Mouse (Mus musculus): ENCODE results near the gene Ces1f. TPM values are rescaled to one million over a fixed set of nuclear protein-coding genes. Genes with fewer than 3 reads are reported as not detected.

The Ces1f gene
- total RNA-seq (2014; fragmentation: Nextera tagmentation) (not detected in 2 replicates), total RNA-seq (2017) (not detected in 2 replicates), polyA plus RNA-seq (2012) (not detected in 2 replicates)

DNA sequence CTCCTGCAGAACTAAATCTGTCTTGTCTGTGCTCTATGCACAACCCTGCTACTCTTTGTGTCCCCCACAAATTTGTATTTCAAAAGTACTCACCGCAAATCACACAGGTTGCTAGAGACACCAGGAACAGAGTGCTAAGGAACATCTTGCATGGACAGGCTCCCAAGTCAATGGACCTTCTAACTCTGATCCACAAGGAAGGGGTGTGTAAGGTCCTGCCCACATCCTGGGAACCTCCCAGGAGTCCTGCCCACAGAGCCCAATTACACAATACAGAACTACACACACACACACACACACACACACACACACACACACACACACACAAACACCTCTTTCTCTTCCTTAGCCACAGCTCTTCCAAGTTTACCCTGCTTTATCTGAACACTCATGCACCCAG lies at the start of gene Ces1f:
TSS of gene Ces1f (minus strand) at position 192 of the 400 bp plus-strand sequence.
- Histone ChIP-seq H3K9me3 (replicated peaks) (peaks cover 23% of the 10 kb centered on the region), H3K4me1 (ENCODE audit: insufficient read depth, low read depth, low read length) (no peaks in the 10 kb centered on the region), H3K36me3 (replicated peaks) (no peaks in the 10 kb centered on the region), H3K4me3 (ENCODE audit: low read depth, low read length) (no peak within 1 kb of the TSS), H3K27me3 (ENCODE audit: insufficient read depth, low read length) (no peaks in the 10 kb centered on the region)
- ATAC-seq (ENCODE audit: extremely low read depth, insufficient number of reproducible peaks, low FRiP score, poor library complexity, severe bottlenecking), result no peak
- TF ChIP-seq POLR2AphosphoS5 (IDR thresholded peaks at IDR 0.05; ENCODE audit: insufficient replicate concordance, low read depth, low read length) (no peak), TAL1 (conservative IDR thresholded peaks at IDR 0.05; ENCODE audit: low read depth, low read length) (no peak), GATA1 (IDR thresholded peaks at IDR 0.05; ENCODE audit: borderline replicate concordance, low read length) (no peak), CTCF (IDR thresholded peaks at IDR 0.05; ENCODE audit: low read depth, low read length) (no peak), GATA2 (IDR thresholded peaks at IDR 0.05; ENCODE audit: borderline replicate concordance, low read depth, low read length) (no peak)
- no peak for DNase-seq (ENCODE audit: low spot score)

- no peaks in the 10 kb centered on the region for H3K27me3 ChIP-seq (ENCODE audit: insufficient read depth, low read length)
- H3K36me3 ChIP-seq (replicated peaks), result no peaks in the 10 kb centered on the region
- no peak for TF ChIP-seq TAL1 (conservative IDR thresholded peaks at IDR 0.05; ENCODE audit: low read depth, low read length)
- TF ChIP-seq GATA1 (IDR thresholded peaks at IDR 0.05; ENCODE audit: borderline replicate concordance, low read length), result no peak
- TF ChIP-seq CTCF (IDR thresholded peaks at IDR 0.05; ENCODE audit: low read depth, low read length), result no peak
- TF ChIP-seq GATA2 (IDR thresholded peaks at IDR 0.05; ENCODE audit: borderline replicate concordance, low read depth, low read length), result no peak
- no peak for TF ChIP-seq POLR2AphosphoS5 (IDR thresholded peaks at IDR 0.05; ENCODE audit: insufficient replicate concordance, low read depth, low read length)
- DNase-seq (ENCODE audit: low spot score), result no peak
- H3K9me3 ChIP-seq (replicated peaks), result peaks cover 29% of the 10 kb centered on the region
- no peak for ATAC-seq (ENCODE audit: extremely low read depth, insufficient number of reproducible peaks, low FRiP score, poor library complexity, severe bottlenecking)
- no peak overlapping the region for H3K4me3 ChIP-seq (ENCODE audit: low read depth, low read length)
- H3K4me1 ChIP-seq (ENCODE audit: insufficient read depth, low read depth, low read length), result no peaks in the 10 kb centered on the region
These were observed 45.6 kb upstream of the Ces1f start for GRCm38 (mm10) chr8:93325123-93325522.

- DNase-seq (ENCODE audit: low spot score) (no peak), ATAC-seq (ENCODE audit: extremely low read depth, insufficient number of reproducible peaks, low FRiP score, poor library complexity, severe bottlenecking) (no peak)
- no peaks in the 10 kb centered on the region for H3K4me1 ChIP-seq (ENCODE audit: insufficient read depth, low read depth, low read length)
- H3K27me3 ChIP-seq (ENCODE audit: insufficient read depth, low read length), result no peaks in the 10 kb centered on the region
- TF ChIP-seq GATA1 (IDR thresholded peaks at IDR 0.05; ENCODE audit: borderline replicate concordance, low read length) (no peak), TAL1 (conservative IDR thresholded peaks at IDR 0.05; ENCODE audit: low read depth, low read length) (no peak), CTCF (IDR thresholded peaks at IDR 0.05; ENCODE audit: low read depth, low read length) (no peak), POLR2AphosphoS5 (IDR thresholded peaks at IDR 0.05; ENCODE audit: insufficient replicate concordance, low read depth, low read length) (no peak), GATA2 (IDR thresholded peaks at IDR 0.05; ENCODE audit: borderline replicate concordance, low read depth, low read length) (no peak)
- H3K4me3 ChIP-seq (ENCODE audit: low read depth, low read length), result no peak overlapping the region
- H3K36me3 ChIP-seq (replicated peaks), result no peaks in the 10 kb centered on the region
- H3K9me3 ChIP-seq (replicated peaks), result peaks cover 10% of the 10 kb centered on the region
These were observed 37.5 kb upstream of the Ces1f start for GRCm38 (mm10) chr8:93317031-93317430.

DNA sequence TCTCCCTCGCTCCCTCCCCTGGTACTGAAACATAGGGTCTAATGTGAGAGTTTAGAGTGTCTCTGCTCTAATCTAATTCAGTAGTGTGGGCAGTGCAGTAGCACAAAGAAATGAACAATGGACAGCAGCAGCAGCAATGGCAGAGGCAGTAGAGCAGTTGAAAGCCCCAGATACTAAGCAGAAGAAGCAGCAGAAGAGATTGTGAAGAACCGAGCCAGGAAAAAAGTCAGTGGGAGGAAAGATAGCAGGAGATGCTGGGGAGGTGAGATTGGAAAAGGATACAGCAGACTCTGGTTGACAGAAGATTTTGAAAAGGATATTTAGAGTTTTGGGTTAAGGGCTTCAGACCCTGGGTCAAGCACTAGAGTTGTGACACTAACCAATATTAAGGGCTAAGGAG lies 36.0 kb upstream of the Ces1f start:
- Histone ChIP-seq H3K36me3 (replicated peaks) (no peaks in the 10 kb centered on the region), H3K4me3 (ENCODE audit: low read depth, low read length) (no peak overlapping the region), H3K27me3 (ENCODE audit: insufficient read depth, low read length) (no peaks in the 10 kb centered on the region), H3K4me1 (ENCODE audit: insufficient read depth, low read depth, low read length) (no peaks in the 10 kb centered on the region), H3K9me3 (replicated peaks) (peaks cover 10% of the 10 kb centered on the region)
- DNase-seq (ENCODE audit: low spot score) (no peak), ATAC-seq (ENCODE audit: extremely low read depth, insufficient number of reproducible peaks, low FRiP score, poor library complexity, severe bottlenecking) (no peak)
- TF ChIP-seq POLR2AphosphoS5 (IDR thresholded peaks at IDR 0.05; ENCODE audit: insufficient replicate concordance, low read depth, low read length) (no peak), GATA1 (IDR thresholded peaks at IDR 0.05; ENCODE audit: borderline replicate concordance, low read length) (no peak), GATA2 (IDR thresholded peaks at IDR 0.05; ENCODE audit: borderline replicate concordance, low read depth, low read length) (no peak), TAL1 (conservative IDR thresholded peaks at IDR 0.05; ENCODE audit: low read depth, low read length) (no peak), CTCF (IDR thresholded peaks at IDR 0.05; ENCODE audit: low read depth, low read length) (no peak)

GRCm38 (mm10) chr8:93283896-93284295 lies 4.3 kb upstream of the Ces1f start:
- H3K4me3 ChIP-seq (ENCODE audit: low read depth, low read length), result no peak overlapping the region
- H3K4me1 ChIP-seq (ENCODE audit: insufficient read depth, low read depth, low read length), result no peaks in the 10 kb centered on the region
- TF ChIP-seq GATA2 (IDR thresholded peaks at IDR 0.05; ENCODE audit: borderline replicate concordance, low read depth, low read length) (no peak), CTCF (IDR thresholded peaks at IDR 0.05; ENCODE audit: low read depth, low read length) (no peak), TAL1 (conservative IDR thresholded peaks at IDR 0.05; ENCODE audit: low read depth, low read length) (no peak), GATA1 (IDR thresholded peaks at IDR 0.05; ENCODE audit: borderline replicate concordance, low read length) (no peak), POLR2AphosphoS5 (IDR thresholded peaks at IDR 0.05; ENCODE audit: insufficient replicate concordance, low read depth, low read length) (no peak)
- no peaks in the 10 kb centered on the region for H3K36me3 ChIP-seq (replicated peaks)
- no peak for ATAC-seq (ENCODE audit: extremely low read depth, insufficient number of reproducible peaks, low FRiP score, poor library complexity, severe bottlenecking)
- H3K27me3 ChIP-seq (ENCODE audit: insufficient read depth, low read length), result no peaks in the 10 kb centered on the region
- DNase-seq (ENCODE audit: low spot score), result no peak
- peaks cover 28% of the 10 kb centered on the region for H3K9me3 ChIP-seq (replicated peaks)

GRCm38 (mm10) chr8:93282349-93282748 lies 2.8 kb upstream of the Ces1f start:
- no peaks in the 10 kb centered on the region for H3K4me1 ChIP-seq (ENCODE audit: insufficient read depth, low read depth, low read length)
- TF ChIP-seq GATA1 (IDR thresholded peaks at IDR 0.05; ENCODE audit: borderline replicate concordance, low read length) (no peak), TAL1 (conservative IDR thresholded peaks at IDR 0.05; ENCODE audit: low read depth, low read length) (no peak), CTCF (IDR thresholded peaks at IDR 0.05; ENCODE audit: low read depth, low read length) (no peak), GATA2 (IDR thresholded peaks at IDR 0.05; ENCODE audit: borderline replicate concordance, low read depth, low read length) (no peak), POLR2AphosphoS5 (IDR thresholded peaks at IDR 0.05; ENCODE audit: insufficient replicate concordance, low read depth, low read length) (no peak)
- ATAC-seq (ENCODE audit: extremely low read depth, insufficient number of reproducible peaks, low FRiP score, poor library complexity, severe bottlenecking), result no peak
- no peak overlapping the region for H3K4me3 ChIP-seq (ENCODE audit: low read depth, low read length)
- H3K9me3 ChIP-seq (replicated peaks), result peaks cover 20% of the 10 kb centered on the region
- no peak for DNase-seq (ENCODE audit: low spot score)
- H3K27me3 ChIP-seq (ENCODE audit: insufficient read depth, low read length), result no peaks in the 10 kb centered on the region
- H3K36me3 ChIP-seq (replicated peaks), result no peaks in the 10 kb centered on the region
